Mouse (Mus musculus) forebrain, embryonic 13.5 days (tissue): ENCODE results near the gene Ube3c. TPM values are rescaled to one million over a fixed set of nuclear protein-coding genes. Genes with fewer than 3 reads are reported as not detected.
A peak's percentile ranks its signal among the peaks of the same experiment; 100 is the strongest.
"Not testable (repeated sequence)": the region's sequence is repeated elsewhere in the genome, so short reads cannot be mapped to it uniquely, and the experiment has no call there.

Experiments used
- ATAC-seq: fragments of 200-750 bp; cut with Nextera tagmentation; 2 replicates; pipeline ENCODE4 v1.8.0; 2017
- H3K27ac ChIP-seq: fragments of 300-500 bp; sonication (generic); 2 replicates; pipeline ENCODE4 v1.5.1; 2015; ENCODE audit warnings: inconsistent platforms, mild to moderate bottlenecking, moderate library complexity
- H3K27me3 ChIP-seq: fragments of 300-500 bp; sonication (generic); 2 replicates; pipeline ENCODE4 v1.6.1; 2015; ENCODE audit warnings: mild to moderate bottlenecking, inconsistent platforms
- H3K36me3 ChIP-seq: fragments of 300-500 bp; sonication (generic); 2 replicates; pipeline ENCODE4 v1.6.1; 2015; ENCODE audit warnings: mild to moderate bottlenecking, inconsistent platforms; ENCODE audit not compliant: poor library complexity, severe bottlenecking
- H3K4me1 ChIP-seq: fragments of 300-500 bp; sonication (generic); 2 replicates; pipeline ENCODE4 v1.6.1; 2015; ENCODE audit warnings: inconsistent platforms
- H3K4me2 ChIP-seq: fragments of 300-500 bp; sonication (generic); 2 replicates; pipeline ENCODE4 v1.6.1; 2015; ENCODE audit warnings: inconsistent platforms, mild to moderate bottlenecking, moderate library complexity
- H3K4me3 ChIP-seq: fragments of 300-500 bp; sonication (generic); 2 replicates; pipeline ENCODE4 v1.5.1; 2015; ENCODE audit warnings: mild to moderate bottlenecking, inconsistent platforms
- H3K9ac ChIP-seq: fragments of 300-500 bp; sonication (generic); 2 replicates; pipeline ENCODE4 v1.6.1; 2015; ENCODE audit warnings: mild to moderate bottlenecking, inconsistent platforms
- H3K9me3 ChIP-seq: fragments of 300-500 bp; sonication (generic); replicated peaks from 2 replicates; pipeline ENCODE4 v1.6.1; 2016; ENCODE audit warnings: inconsistent platforms
- WGBS: fragments of 180-500 bp; shearing (Covaris S2); methylation state at CpG from one replicate; pipeline ENCODE4 v1.1.7; 2015; 5-methylcytosine and 5-hydroxymethylcytosine counted together
- polyA plus RNA-seq: library from polyadenylated mRNA; unstranded; fragments of >200 nt; fragmentation: Nextera tagmentation; extraction: Ambion mirVana; gene quantifications from 2 replicates; pipeline ENCODE4 v1.2.1, GENCODE M21; 2015

The Ube3c gene
- polyA plus RNA-seq: 18.5 and 18.7 TPM in 2 replicates

- under 1% methylated on average over 61 of the region's 72 CpGs for WGBS
- peak; percentile 97 for ATAC-seq
- peak within 1 kb of the TSS; percentile 89 for H3K9ac ChIP-seq
- peaks cover 22% of the 10 kb centered on the region for H3K4me1 ChIP-seq
- peak within 1 kb of the TSS; percentile 89 for H3K4me3 ChIP-seq
- H3K4me2 ChIP-seq: peak within 1 kb of the TSS; percentile 94
- no peaks in the 10 kb centered on the region for H3K27me3 ChIP-seq
- H3K27ac ChIP-seq: peak within 1 kb of the TSS; percentile 90
- no peaks in the 10 kb centered on the region for H3K9me3 ChIP-seq
- no peaks in the 10 kb centered on the region; the same call in 1 of the 2 replicates for H3K36me3 ChIP-seq
Observed at GRCm38 (mm10) chr5:29568848-29569377, at the start of gene Ube3c. Ube3c (plus strand) TSS chr5:29569242.

- no peaks in the 10 kb centered on the region for H3K4me1 ChIP-seq
- WGBS: 87% methylated on average over 5 of the region's 5 CpGs
- ATAC-seq: no peak
Observed at GRCm38 (mm10) chr5:29560111-29560510, 8.9 kb upstream of the Ube3c start.

GRCm38 (mm10) chr5:29560667-29561066 lies 8.4 kb upstream of the Ube3c start:
- H3K36me3 ChIP-seq: no peaks in the 10 kb centered on the region
- no peak overlapping the region for H3K4me3 ChIP-seq
- no peak for ATAC-seq
- no peak overlapping the region for H3K9ac ChIP-seq
- 91% methylated on average over 2 of the region's 2 CpGs for WGBS
- H3K27ac ChIP-seq: no peak overlapping the region
- peaks cover 3% of the 10 kb centered on the region; the same call in 1 of the 2 replicates for H3K27me3 ChIP-seq
- no peak overlapping the region for H3K4me2 ChIP-seq
- no peaks in the 10 kb centered on the region for H3K9me3 ChIP-seq
- no peaks in the 10 kb centered on the region for H3K4me1 ChIP-seq

More at GRCm38 (mm10) chr5:29560111-29560510, 8.9 kb upstream of the Ube3c start:
- no peak overlapping the region for H3K4me2 ChIP-seq
- H3K4me3 ChIP-seq: no peak overlapping the region
- no peaks in the 10 kb centered on the region for H3K36me3 ChIP-seq
- no peaks in the 10 kb centered on the region for H3K9me3 ChIP-seq
- H3K27ac ChIP-seq: no peak overlapping the region
- no peak overlapping the region for H3K9ac ChIP-seq
- peaks cover 3% of the 10 kb centered on the region; the same call in 1 of the 2 replicates for H3K27me3 ChIP-seq

- no peaks in the 10 kb centered on the region for H3K27me3 ChIP-seq
- peak overlapping the region; percentile 89 for H3K4me3 ChIP-seq
- H3K27ac ChIP-seq: peak overlapping the region; percentile 90
- peak overlapping the region; percentile 94 for H3K4me2 ChIP-seq
- H3K36me3 ChIP-seq: no peaks in the 10 kb centered on the region; the same call in 1 of the 2 replicates
- no peaks in the 10 kb centered on the region for H3K9me3 ChIP-seq
- WGBS: 2% methylated on average over 52 of the region's 67 CpGs
- ATAC-seq: peak; percentile 48
- peaks cover 22% of the 10 kb centered on the region for H3K4me1 ChIP-seq
- peak overlapping the region; percentile 89 for H3K9ac ChIP-seq
Observed at GRCm38 (mm10) chr5:29569378-29570280, 587 bp downstream of the Ube3c start.

DNA sequence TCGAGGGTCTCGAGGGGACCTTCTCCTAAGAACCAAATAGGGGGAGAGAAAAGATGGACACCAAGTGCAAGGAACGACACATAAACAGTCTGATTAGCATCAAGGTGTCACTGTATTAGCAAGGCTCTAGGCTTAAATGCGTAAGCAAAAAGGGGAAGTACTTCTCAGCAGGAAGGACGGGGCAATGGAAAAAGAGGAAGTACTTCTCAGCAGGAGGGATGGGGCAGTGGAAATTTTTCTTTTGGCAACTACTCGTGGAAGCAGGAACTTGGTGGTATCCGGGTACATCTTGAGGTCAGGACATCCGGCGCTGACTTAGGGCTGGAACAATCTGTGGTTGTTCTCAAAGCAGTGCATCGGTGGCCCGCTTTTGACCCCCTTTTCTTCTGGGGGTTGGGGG lies 5.2 kb downstream of the Ube3c start:
- WGBS: 91% methylated on average over 11 of the region's 11 CpGs
- peaks cover 22% of the 10 kb centered on the region for H3K4me1 ChIP-seq
- H3K9me3 ChIP-seq, H3K9ac ChIP-seq, ATAC-seq, H3K36me3 ChIP-seq, H3K27me3 ChIP-seq, H3K4me3 ChIP-seq, H3K4me2 ChIP-seq, H3K27ac ChIP-seq: not testable (repeated sequence)

- Histone ChIP-seq H3K4me2 (no peak overlapping the region), H3K9ac (no peak overlapping the region), H3K9me3 (no peaks in the 10 kb centered on the region), H3K36me3 (no peaks in the 10 kb centered on the region; the same call in 1 of the 2 replicates), H3K27me3 (no peaks in the 10 kb centered on the region), H3K4me1 (peaks cover 18% of the 10 kb centered on the region), H3K4me3 (no peak overlapping the region), H3K27ac (no peak overlapping the region)
- 81% methylated on average over 2 of the region's 2 CpGs for WGBS
- ATAC-seq: no peak
Observed at GRCm38 (mm10) chr5:29575085-29575484, 6.0 kb downstream of the Ube3c start.

DNA sequence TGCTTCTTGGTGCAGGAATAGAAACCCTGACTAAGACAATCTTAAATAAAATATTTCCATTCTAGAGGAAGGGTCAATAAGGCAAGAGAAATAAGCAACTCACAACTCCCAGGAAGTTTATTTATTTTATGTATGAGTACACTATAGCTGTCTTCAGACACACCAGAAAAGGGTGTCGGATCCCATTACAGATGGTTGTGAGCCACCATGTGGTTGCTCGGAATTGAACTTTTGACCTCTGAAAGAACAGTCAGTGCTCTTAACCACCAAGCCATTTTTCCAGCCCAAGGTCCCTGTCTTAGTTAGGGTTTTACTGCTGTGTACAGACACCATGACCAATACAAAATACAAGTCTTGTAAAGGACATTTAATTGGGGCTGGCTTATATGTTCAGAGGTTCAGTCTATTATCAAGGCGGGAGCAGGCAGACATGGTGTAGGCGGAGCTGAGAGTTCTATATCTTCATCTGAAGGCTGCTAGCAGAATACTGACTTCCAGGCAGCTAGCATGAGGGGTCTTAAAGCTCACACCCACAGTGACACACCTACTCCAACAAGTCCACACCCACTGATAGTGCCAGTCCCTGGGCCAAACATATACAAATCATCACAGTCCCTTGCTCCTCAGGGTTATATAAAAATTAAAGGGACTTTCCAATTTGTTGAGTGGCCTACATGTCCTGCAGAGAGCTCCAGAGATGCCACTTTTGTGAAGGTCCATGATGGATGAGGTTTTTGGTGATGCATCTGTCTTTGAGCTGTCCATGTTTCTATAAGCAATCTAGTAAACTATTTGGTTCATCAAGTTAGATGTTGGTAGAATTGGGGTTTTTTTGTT lies 9.0 kb downstream of the Ube3c start:
- H3K36me3 ChIP-seq: no peaks in the 10 kb centered on the region
- H3K27ac ChIP-seq: no peak overlapping the region
- ATAC-seq: no peak
- H3K9me3 ChIP-seq: no peaks in the 10 kb centered on the region
- no peak overlapping the region for H3K4me3 ChIP-seq
- no peak overlapping the region for H3K4me2 ChIP-seq
- WGBS: 92% methylated on average over 4 of the region's 4 CpGs
- no peaks in the 10 kb centered on the region for H3K27me3 ChIP-seq
- no peak overlapping the region for H3K9ac ChIP-seq
- H3K4me1 ChIP-seq: no peaks in the 10 kb centered on the region

GRCm38 (mm10) chr5:29583880-29584595 lies 15.0 kb downstream of the Ube3c start:
- peaks cover 8% of the 10 kb centered on the region for H3K36me3 ChIP-seq

DNA sequence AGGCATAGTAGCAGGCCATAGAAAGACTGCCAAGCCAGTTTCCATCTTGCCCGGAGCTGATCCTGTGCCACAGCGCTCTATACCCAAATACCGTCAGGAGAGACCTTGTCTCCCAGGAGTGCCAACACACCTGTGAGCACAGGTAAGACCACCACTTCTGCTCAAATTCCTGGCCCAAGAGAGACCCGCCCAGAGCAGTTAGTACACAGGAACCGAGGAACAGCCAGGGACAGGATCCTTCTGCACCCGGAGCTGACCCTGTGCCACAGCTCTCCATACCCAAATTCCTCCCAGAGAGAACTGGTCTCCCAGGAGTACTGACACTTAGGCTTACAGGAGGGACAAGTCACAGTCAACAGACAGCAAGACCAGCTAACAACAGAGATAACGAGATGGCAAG lies 23.1 kb downstream of the Ube3c start:
- WGBS: 95% methylated on average over 7 of the region's 7 CpGs
- not testable (repeated sequence) for H3K4me1 ChIP-seq, H3K9me3 ChIP-seq, H3K27me3 ChIP-seq, H3K4me3 ChIP-seq, ATAC-seq, H3K27ac ChIP-seq, H3K9ac ChIP-seq, H3K4me2 ChIP-seq
- peaks cover 77% of the 10 kb centered on the region for H3K36me3 ChIP-seq

More at GRCm38 (mm10) chr5:29583880-29584595, 15.0 kb downstream of the Ube3c start:
- WGBS: 85% methylated on average over 2 of the region's 2 CpGs
- H3K4me2 ChIP-seq: no peak overlapping the region
- no peak overlapping the region for H3K9ac ChIP-seq
- no peak overlapping the region for H3K4me3 ChIP-seq
- no peaks in the 10 kb centered on the region for H3K27me3 ChIP-seq
- peak overlapping the region; percentile 8; the same call in 1 of the 2 replicates for H3K27ac ChIP-seq
- no peak for ATAC-seq
- no peaks in the 10 kb centered on the region for H3K9me3 ChIP-seq
- H3K4me1 ChIP-seq: peaks cover 7% of the 10 kb centered on the region; the same call in 1 of the 2 replicates

DNA sequence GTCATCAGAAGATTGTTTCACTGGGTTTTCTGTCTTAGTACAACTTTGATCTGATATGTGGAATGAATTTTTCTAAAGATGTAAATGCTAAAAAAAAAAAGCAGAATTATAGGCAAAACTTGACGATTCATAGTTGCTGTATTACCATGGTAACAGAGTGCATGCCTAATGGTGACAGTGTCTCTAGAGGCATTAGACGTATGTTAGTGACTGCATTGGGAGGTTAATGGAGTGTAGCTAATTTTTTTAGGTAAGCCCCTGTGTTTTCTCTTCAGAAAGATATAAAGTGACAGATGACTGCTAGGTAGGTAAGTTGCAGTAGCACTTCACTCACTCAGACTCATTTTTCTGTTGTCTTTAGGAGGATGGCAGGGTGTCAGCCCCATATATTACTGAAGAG lies 37.5 kb downstream of the Ube3c start:
- Histone ChIP-seq H3K36me3 (peaks cover 74% of the 10 kb centered on the region), H3K4me2 (no peak overlapping the region), H3K9ac (no peak overlapping the region), H3K9me3 (no peaks in the 10 kb centered on the region), H3K4me3 (no peak overlapping the region), H3K27me3 (no peaks in the 10 kb centered on the region), H3K4me1 (no peaks in the 10 kb centered on the region), H3K27ac (no peak overlapping the region)
- 79% methylated on average over 2 of the region's 2 CpGs for WGBS
- 0 out of 2 replicates have a peak, but pooled peaks have one; percentile 50 for ATAC-seq

GRCm38 (mm10) chr5:29625610-29626009 lies 56.6 kb downstream of the Ube3c start:
- Histone ChIP-seq H3K4me1 (0 out of 2 replicates have a peak, but pooled peaks cover 11% of the 10 kb centered on the region), H3K27ac (no peak overlapping the region), H3K9ac (no peak overlapping the region), H3K9me3 (no peaks in the 10 kb centered on the region), H3K4me3 (no peak overlapping the region), H3K4me2 (no peak overlapping the region), H3K27me3 (no peaks in the 10 kb centered on the region), H3K36me3 (peaks cover 46% of the 10 kb centered on the region)
- ATAC-seq: no peak
- WGBS: 92% methylated on average over 10 of the region's 10 CpGs
